Mouse (Mus musculus) fat pad, adult 2 months (tissue): ENCODE measurements at regions not wholly inside any gene's neighbourhood (a gene's known extent, or its start where the extent isn't known, plus 50 kb on each side); places are given as distances from the start of the nearest gene placed in this dataset.
"Not testable (repeated sequence)": the region's sequence is repeated elsewhere in the genome, so short reads cannot be mapped to it uniquely, and the experiment has no call there.

Source experiments
- DNase-seq: peaks from one replicate; pipeline ENCODE4 v3.0.0-alpha.2; 2011; ENCODE audit warnings: low read depth, low spot score; ENCODE audit errors: extremely low read depth

GRCm38 (mm10) chr13:79765437-79765838 lies 1117.7 kb upstream of the Arrdc3 start:
- no peak for DNase-seq

- DNase-seq: no peak
These were observed 1098.1 kb upstream of the Arrdc3 start for GRCm38 (mm10) chr13:79784991-79785666.

GRCm38 (mm10) chr13:79801591-79801990 lies 1081.6 kb upstream of the Arrdc3 start:
- no peak for DNase-seq

GRCm38 (mm10) chr13:79835592-79835991 lies 1047.6 kb upstream of the Arrdc3 start:
- DNase-seq: no peak

GRCm38 (mm10) chr13:79844800-79845199 lies 1038.4 kb upstream of the Arrdc3 start:
- DNase-seq: no peak

- DNase-seq: not testable (repeated sequence)
These were observed 1015.7 kb upstream of the Arrdc3 start for GRCm38 (mm10) chr13:79867501-79867900.

GRCm38 (mm10) chr13:79868481-79869225 lies 1014.5 kb upstream of the Arrdc3 start:
- no peak for DNase-seq

GRCm38 (mm10) chr13:79880136-79880535 lies 1003.0 kb upstream of the Arrdc3 start:
- no peak for DNase-seq

- DNase-seq: peak; percentile 25
These were observed 997.2 kb upstream of the Arrdc3 start for GRCm38 (mm10) chr13:79885959-79886358.

- DNase-seq: no peak
These were observed 996.8 kb upstream of the Arrdc3 start for GRCm38 (mm10) chr13:79886361-79886760.
